Mouse (Mus musculus) midbrain, embryonic 16.5 days (tissue): ENCODE measurements around the gene Casc3. TPM values are rescaled to one million over a fixed set of nuclear protein-coding genes. Genes with fewer than 3 reads are reported as not detected.

ENCODE experiments used
- ATAC-seq: fragments of 200-750 bp; cut with Nextera tagmentation; 2 replicates; pipeline ENCODE4 v1.8.0; 2017; ENCODE audit warnings: moderate TSS enrichment
- H3K27ac ChIP-seq: fragments of 300-500 bp; sonication (generic); 2 replicates; pipeline ENCODE4 v1.5.1; 2014; ENCODE audit warnings: mild to moderate bottlenecking, low read length, mixed read lengths
- H3K27me3 ChIP-seq: fragments of 300-500 bp; sonication (generic); 2 replicates; pipeline ENCODE4 v1.6.1; 2014; ENCODE audit warnings: low read depth, low read length, mixed read lengths; ENCODE audit not compliant: control insufficient read depth, insufficient read depth
- H3K36me3 ChIP-seq: fragments of 300-500 bp; sonication (generic); 2 replicates; pipeline ENCODE4 v1.6.1; 2014; ENCODE audit warnings: mild to moderate bottlenecking, low read length, moderate library complexity, mixed read lengths; ENCODE audit not compliant: control insufficient read depth, insufficient read depth
- H3K4me1 ChIP-seq: fragments of 300-500 bp; sonication (generic); 2 replicates; pipeline ENCODE4 v1.6.1; 2014; ENCODE audit warnings: mild to moderate bottlenecking, low read length, mixed read lengths; ENCODE audit not compliant: control insufficient read depth, insufficient read depth
- H3K4me2 ChIP-seq: fragments of 300-500 bp; sonication (generic); 2 replicates; pipeline ENCODE4 v1.6.1; 2014; ENCODE audit warnings: mild to moderate bottlenecking, low read length, mixed read lengths
- H3K4me3 ChIP-seq: fragments of 300-500 bp; sonication (generic); 2 replicates; pipeline ENCODE4 v1.5.1; 2014; ENCODE audit warnings: low read depth, mild to moderate bottlenecking, low read length, moderate library complexity, mixed read lengths
- H3K9ac ChIP-seq: fragments of 300-500 bp; sonication (generic); 2 replicates; pipeline ENCODE4 v1.6.1; 2014; ENCODE audit warnings: low read depth, low read length, mixed read lengths
- H3K9me3 ChIP-seq: fragments of 300-500 bp; sonication (generic); replicated peaks from 2 replicates; pipeline ENCODE4 v1.6.1; 2014; ENCODE audit warnings: mild to moderate bottlenecking, low read length, mixed read lengths; ENCODE audit not compliant: control insufficient read depth, poor library complexity, severe bottlenecking
- WGBS: fragments of 180-500 bp; shearing (Covaris S2); extraction: QIAGEN DNeasy Blood & Tissue Kit; methylation state at CpG from one replicate; pipeline ENCODE4 v1.1.7; 2014; 5-methylcytosine and 5-hydroxymethylcytosine counted together
- polyA plus RNA-seq: library from polyadenylated mRNA; unstranded; fragments of >200 nt; fragmentation: Nextera tagmentation; extraction: Ambion mirVana; gene quantifications from 2 replicates; pipeline ENCODE4 v1.2.1, GENCODE M21; 2015

Casc3 gene
- polyA plus RNA-seq, 1 experiment from 2014 or later, result 47.0 TPM

- Histone ChIP-seq H3K9me3 (no peaks in the 10 kb centered on the region), H3K4me1 (peaks cover 21% of the 10 kb centered on the region)
- 88% methylated on average over 5 of the region's 5 CpGs for WGBS
Observed at GRCm38 (mm10) chr11:98790631-98791205, 14.0 kb upstream of the Casc3 start.

DNA sequence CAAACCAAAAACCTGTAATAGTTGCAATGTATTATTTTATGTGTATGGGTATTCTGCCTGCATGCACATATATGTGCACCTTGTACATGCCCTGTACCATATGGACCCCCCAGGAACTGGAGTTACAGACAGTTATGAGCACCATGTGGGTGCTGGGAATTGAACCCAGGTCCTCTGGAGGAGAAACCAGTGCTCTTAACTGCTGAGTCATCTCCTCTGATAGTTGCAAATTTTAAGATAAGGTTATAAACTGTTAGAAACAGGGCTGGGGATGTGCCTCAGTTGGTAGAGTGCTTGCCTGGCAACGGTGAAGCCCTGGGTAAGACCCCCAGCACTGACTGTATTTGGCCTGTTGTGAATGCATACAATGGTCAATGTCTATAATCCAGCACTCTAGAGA is 13.3 kb upstream of the Casc3 start:
- Histone ChIP-seq H3K27ac (no peak overlapping the region), H3K4me3 (no peak overlapping the region), H3K9me3 (no peaks in the 10 kb centered on the region), H3K36me3 (no peaks in the 10 kb centered on the region), H3K4me2 (no peak overlapping the region), H3K9ac (no peak overlapping the region), H3K4me1 (peaks cover 18% of the 10 kb centered on the region), H3K27me3 (no peaks in the 10 kb centered on the region)
- no peak for ATAC-seq
- 69% methylated on average over 1 of the region's 1 CpGs for WGBS

More at GRCm38 (mm10) chr11:98790631-98791205, 14.0 kb upstream of the Casc3 start:
- no peaks in the 10 kb centered on the region for H3K27me3 ChIP-seq
- no peak overlapping the region for H3K4me2 ChIP-seq
- no peak overlapping the region for H3K27ac ChIP-seq
- ATAC-seq, result no peak
- no peak overlapping the region for H3K4me3 ChIP-seq
- no peak overlapping the region for H3K9ac ChIP-seq
- H3K36me3 ChIP-seq, result no peaks in the 10 kb centered on the region

DNA sequence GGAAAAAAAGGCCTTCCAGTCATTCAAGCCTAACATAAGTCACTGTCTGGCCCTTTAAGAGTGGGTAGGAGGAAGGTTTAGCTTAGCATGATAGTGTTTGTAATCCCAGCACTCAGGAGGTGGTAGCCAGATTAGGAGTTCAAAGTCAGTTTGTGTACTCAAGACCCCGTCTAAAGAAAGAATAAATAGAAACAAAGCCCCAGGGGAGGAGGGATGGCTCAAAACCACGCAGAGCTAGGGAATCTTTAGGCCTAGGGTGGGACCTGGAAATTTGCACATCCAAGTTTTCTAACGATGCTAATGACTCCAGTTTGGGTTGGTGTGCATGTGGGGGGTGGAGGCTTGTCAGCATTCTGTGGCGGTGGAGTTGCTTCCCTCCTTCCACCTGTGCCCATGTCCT is 12.6 kb upstream of the Casc3 start:
- Histone ChIP-seq H3K4me3 (no peak overlapping the region), H3K9me3 (no peaks in the 10 kb centered on the region), H3K9ac (no peak overlapping the region), H3K27me3 (no peaks in the 10 kb centered on the region), H3K4me2 (no peak overlapping the region), H3K36me3 (no peaks in the 10 kb centered on the region), H3K4me1 (peaks cover 15% of the 10 kb centered on the region), H3K27ac (no peak overlapping the region)
- ATAC-seq, result no peak
- 6% methylated on average over 4 of the region's 4 CpGs for WGBS

DNA sequence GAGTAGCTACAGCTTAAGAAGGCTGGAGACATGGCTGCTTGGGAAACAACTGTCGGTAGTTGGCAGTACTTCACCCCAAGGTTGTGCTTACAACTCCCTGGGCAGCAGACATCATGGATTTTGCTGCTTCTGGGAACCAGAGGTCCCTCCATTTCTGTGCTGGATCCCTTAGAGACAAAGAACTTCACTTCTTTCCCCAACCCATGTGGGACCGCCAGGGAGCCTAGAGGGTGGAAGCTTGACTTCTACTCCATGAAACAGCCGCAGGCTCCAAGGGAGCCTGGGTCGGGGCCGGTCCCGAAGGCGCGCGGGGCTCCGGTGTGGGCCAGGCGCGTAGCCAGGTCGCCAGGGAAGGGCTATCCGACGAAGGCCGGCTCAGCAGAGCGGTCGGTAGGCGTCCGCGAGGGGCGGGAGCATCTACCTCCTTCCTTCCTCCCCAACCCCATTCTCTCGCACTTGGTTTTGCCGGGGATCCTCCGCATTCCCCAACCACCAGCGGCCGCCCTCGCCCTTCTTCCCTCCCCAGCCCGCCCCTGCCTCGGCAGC is 10.2 kb upstream of the Casc3 start:
- ATAC-seq, result peak; percentile 47
- WGBS, result under 1% methylated on average over 27 of the region's 30 CpGs

GRCm38 (mm10) chr11:98795015-98795713 is 9.5 kb upstream of the Casc3 start, which contains the start of gene Msl1:
TSS of gene Msl1 (plus strand) at chr11:98795516.
- under 1% methylated on average over 52 of the region's 89 CpGs for WGBS
- Histone ChIP-seq H3K36me3 (peaks cover 2% of the 10 kb centered on the region), H3K9me3 (no peaks in the 10 kb centered on the region), H3K4me3 (peak within 1 kb of the TSS; percentile 98), H3K27me3 (no peaks in the 10 kb centered on the region), H3K4me2 (peak within 1 kb of the TSS; percentile 94), H3K9ac (peak within 1 kb of the TSS; percentile 100), H3K27ac (peak within 1 kb of the TSS; percentile 96), H3K4me1 (peaks cover 32% of the 10 kb centered on the region)
- ATAC-seq, result peak; percentile 57

More for the DNA sequence above, 10.2 kb upstream of the Casc3 start:
- no peaks in the 10 kb centered on the region for H3K9me3 ChIP-seq
- peak overlapping the region; percentile 100 for H3K9ac ChIP-seq
- peak overlapping the region; percentile 96 for H3K27ac ChIP-seq
- H3K4me3 ChIP-seq, result peak overlapping the region; percentile 98
- H3K4me2 ChIP-seq, result peak overlapping the region; percentile 49
- no peaks in the 10 kb centered on the region for H3K27me3 ChIP-seq
- peaks cover 32% of the 10 kb centered on the region for H3K4me1 ChIP-seq
- H3K36me3 ChIP-seq, result no peaks in the 10 kb centered on the region

DNA sequence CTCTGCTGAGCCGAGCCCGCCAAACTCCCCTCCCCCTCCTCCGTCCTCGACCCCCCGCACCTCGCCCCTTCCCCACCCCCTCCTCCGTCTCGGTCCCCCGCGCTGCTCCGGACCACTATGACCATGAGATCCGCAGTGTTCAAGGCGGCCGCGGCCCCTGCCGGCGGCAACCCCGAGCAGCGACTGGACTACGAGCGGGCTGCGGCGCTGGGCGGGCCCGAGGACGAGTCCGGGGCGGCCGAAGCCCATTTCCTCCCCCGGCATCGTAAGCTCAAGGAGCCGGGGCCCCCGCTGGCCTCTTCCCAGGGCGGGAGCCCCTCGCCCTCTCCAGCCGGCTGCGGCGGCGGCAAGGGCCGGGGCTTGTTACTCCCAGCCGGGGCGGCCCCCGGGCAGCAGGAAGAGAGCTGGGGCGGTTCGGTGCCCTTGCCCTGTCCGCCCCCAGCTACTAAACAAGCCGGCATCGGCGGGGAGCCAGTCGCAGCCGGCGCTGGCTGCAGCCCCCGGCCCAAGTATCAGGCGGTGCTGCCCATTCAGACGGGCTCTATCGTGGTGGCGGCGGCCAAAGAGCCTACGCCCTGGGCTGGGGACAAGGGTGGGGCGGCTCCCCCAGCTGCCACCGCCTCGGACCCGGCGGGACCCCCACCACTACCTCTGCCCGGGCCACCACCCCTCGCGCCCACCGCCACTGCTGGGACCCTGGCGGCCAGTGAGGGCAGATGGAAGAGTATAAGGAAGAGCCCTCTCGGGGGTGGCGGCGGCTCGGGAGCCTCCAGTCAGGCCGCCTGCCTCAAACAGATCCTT is 8.8 kb upstream of the Casc3 start:
- Histone ChIP-seq H3K27ac (peak overlapping the region; percentile 96), H3K4me2 (peak overlapping the region; percentile 94), H3K27me3 (no peaks in the 10 kb centered on the region), H3K9ac (peak overlapping the region; percentile 100), H3K9me3 (no peaks in the 10 kb centered on the region), H3K4me3 (peak overlapping the region; percentile 98), H3K36me3 (peaks cover 6% of the 10 kb centered on the region), H3K4me1 (peaks cover 32% of the 10 kb centered on the region)
- peak; percentile 47 for ATAC-seq
- under 1% methylated on average over 70 of the region's 74 CpGs for WGBS

DNA sequence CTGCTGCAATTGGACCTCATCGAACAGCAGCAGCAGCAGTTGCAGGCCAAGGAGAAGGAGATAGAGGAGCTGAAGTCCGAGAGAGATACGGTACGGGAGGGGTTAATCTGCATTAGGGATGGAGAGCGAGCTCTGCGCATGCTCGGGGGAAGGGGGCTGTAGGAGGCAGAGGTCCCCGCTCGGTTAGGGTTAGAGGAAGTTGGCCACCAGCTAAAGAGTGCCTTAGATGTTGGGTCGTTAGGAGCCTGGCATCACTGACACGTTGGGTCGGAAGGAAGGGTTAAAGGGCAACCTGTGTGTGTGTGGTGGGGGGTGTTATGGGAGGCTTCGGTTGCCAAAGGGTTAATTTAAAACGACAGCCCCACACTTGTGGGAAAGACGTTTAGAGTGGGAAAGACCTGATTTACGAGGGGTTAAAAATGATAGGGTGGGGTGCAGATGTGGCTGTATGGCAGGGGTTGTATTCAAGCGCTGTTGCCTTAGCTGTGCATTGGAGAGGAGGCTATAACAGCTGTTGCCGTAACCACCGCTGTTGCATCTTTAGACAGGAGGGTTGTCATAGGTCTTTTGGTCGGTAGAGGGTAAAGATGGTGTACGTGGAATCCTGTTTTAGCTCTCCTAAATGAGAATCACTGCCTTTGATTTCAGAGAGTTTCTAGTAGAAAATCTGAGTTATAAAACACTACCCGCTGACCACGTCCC is 8.0 kb upstream of the Casc3 start:
- WGBS, result 2% methylated on average over 23 of the region's 23 CpGs
- peaks cover 6% of the 10 kb centered on the region for H3K36me3 ChIP-seq
- H3K9ac ChIP-seq, result peak overlapping the region; percentile 100
- H3K27ac ChIP-seq, result peak overlapping the region; percentile 96
- ATAC-seq, result peak; percentile 66
- H3K4me3 ChIP-seq, result peak overlapping the region; percentile 98
- no peaks in the 10 kb centered on the region for H3K27me3 ChIP-seq
- H3K4me2 ChIP-seq, result peak overlapping the region; percentile 94
- H3K9me3 ChIP-seq, result no peaks in the 10 kb centered on the region
- peaks cover 32% of the 10 kb centered on the region for H3K4me1 ChIP-seq

DNA sequence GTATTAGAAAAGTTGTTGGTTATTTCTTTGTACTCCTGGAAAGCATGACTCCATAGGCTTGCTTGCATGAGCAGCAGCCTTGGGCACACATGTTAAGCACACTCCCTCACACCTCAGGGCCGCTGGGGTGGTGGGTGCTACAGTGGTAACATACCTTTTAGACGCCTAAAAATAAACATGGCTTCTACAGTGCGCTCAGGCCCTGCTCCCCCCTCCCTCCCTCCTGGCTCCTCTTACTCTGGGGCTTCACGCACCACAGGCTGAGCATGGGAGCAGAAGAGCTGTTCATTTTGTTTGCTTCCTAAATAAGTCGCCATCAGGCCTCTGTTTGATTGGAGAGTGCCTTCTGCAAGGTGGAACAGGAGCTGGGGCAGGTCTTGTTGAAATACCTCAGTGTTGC is 7.4 kb upstream of the Casc3 start:
- no peaks in the 10 kb centered on the region for H3K27me3 ChIP-seq
- peak overlapping the region; percentile 94 for H3K4me2 ChIP-seq
- H3K4me3 ChIP-seq, result peak overlapping the region; percentile 98
- H3K36me3 ChIP-seq, result peaks cover 10% of the 10 kb centered on the region
- no peak for ATAC-seq
- no peaks in the 10 kb centered on the region for H3K9me3 ChIP-seq
- 8% methylated on average over 5 of the region's 5 CpGs for WGBS
- peak overlapping the region; percentile 96 for H3K27ac ChIP-seq
- peaks cover 32% of the 10 kb centered on the region for H3K4me1 ChIP-seq
- H3K9ac ChIP-seq, result peak overlapping the region; percentile 100
